Mouse (Mus musculus) ES-E14 (cell line): Measurements from ENCODE around the gene Nampt. TPM values are rescaled to one million over a fixed set of nuclear protein-coding genes. Genes with fewer than 3 reads are reported as not detected.

ENCODE experiments used
- DNase-seq: peaks from one replicate; pipeline ENCODE4 v3.0.0-alpha.2; 2013; ENCODE audit warnings: low read depth, low spot score
- H3K27ac ChIP-seq: 2 replicates; pipeline ENCODE4 v1.5.1; 2012; ENCODE audit warnings: low read depth, mild to moderate bottlenecking, low read length, moderate library complexity, mixed read lengths; ENCODE audit not compliant: poor library complexity, insufficient read depth, severe bottlenecking
- H3K36me3 ChIP-seq: 2 replicates; pipeline ENCODE4 v1.6.1; 2012; ENCODE audit warnings: mild to moderate bottlenecking, low read length, moderate library complexity, mixed read lengths; ENCODE audit not compliant: control insufficient read depth, poor library complexity, insufficient read depth, severe bottlenecking
- H3K4me1 ChIP-seq, 2 experiments: fragments of 150-350 bp in 1 of 2; sonication (generic) in 1 of 2; 2 replicates each; pipeline ENCODE4 v1.6.1; 2012; ENCODE audit warnings: low read length in 2 of 2, mild to moderate bottlenecking in 1 of 2, mixed read lengths in 1 of 2; ENCODE audit not compliant: control insufficient read depth in 2 of 2, insufficient read depth in 2 of 2, poor library complexity in 1 of 2
- H3K4me3 ChIP-seq, 2 experiments: fragments of 150-350 bp in 1 of 2; sonication (generic) in 1 of 2; 2 replicates each; pipeline ENCODE4 v1.5.1; 2012; ENCODE audit warnings: low read length in 2 of 2, low read depth in 1 of 2, mild to moderate bottlenecking in 1 of 2, mixed read lengths in 1 of 2; ENCODE audit not compliant: insufficient read depth in 1 of 2, poor library complexity in 1 of 2, severe bottlenecking in 1 of 2
- H3K9ac ChIP-seq: 2 replicates; pipeline ENCODE4 v1.6.1; 2012; ENCODE audit warnings: low read depth, mild to moderate bottlenecking, low read length, mixed read lengths; ENCODE audit not compliant: poor library complexity, insufficient read depth, severe bottlenecking
- H3K9me3 ChIP-seq: fragments of 150-350 bp; sonication (generic); 2 replicates; pipeline ENCODE4 v1.6.1; 2012; ENCODE audit warnings: low read depth, mild to moderate bottlenecking, low read length; ENCODE audit not compliant: control insufficient read depth, insufficient read depth
- CHD2 ChIP-seq: IDR thresholded peaks from 2 replicates; pipeline ENCODE4 v1.6.1; 2014; ENCODE audit warnings: mild to moderate bottlenecking, low read depth, low read length, inconsistent platforms
- HCFC1 ChIP-seq: IDR thresholded peaks from 2 replicates; pipeline ENCODE4 v1.6.1; 2012; ENCODE audit warnings: low read length, inconsistent platforms, borderline replicate concordance; ENCODE audit not compliant: insufficient read depth
- MAFK ChIP-seq: IDR thresholded peaks from 2 replicates; pipeline ENCODE4 v1.6.1; 2014; ENCODE audit warnings: mild to moderate bottlenecking, low read depth, low read length, inconsistent platforms; ENCODE audit not compliant: insufficient read depth
- ZC3H11A ChIP-seq: IDR thresholded peaks from 2 replicates; pipeline ENCODE4 v1.6.1; 2012; ENCODE audit warnings: low read depth, mild to moderate bottlenecking, inconsistent platforms, low read length, borderline replicate concordance
- ZNF384 ChIP-seq: IDR thresholded peaks from 2 replicates; pipeline ENCODE4 v1.6.1; 2012; ENCODE audit warnings: low read depth, low read length, inconsistent platforms
- in situ Hi-C, 2 experiments: fragments of 600-800 bp; cut with MboI; formaldehyde crosslinking; loops; one replicate each; pipeline ENCODE4 v1.15.1; 2025; ENCODE audit warnings: low sequenced_read_pairs in 2 of 2, inconsistent platforms in 1 of 2; ENCODE audit not compliant: unreplicated experiment in 2 of 2
- total RNA-seq: library from RNA; depleted of rRNA; stranded (reverse); fragments of 300-350 nt; gene quantifications from 2 replicates; pipeline ENCODE4 v1.2.3, GENCODE M21; 2012

The Nampt gene
- total RNA-seq, 1 experiment: 48.9 TPM

- Histone ChIP-seq H3K27ac (no peak overlapping the region), H3K4me1 (peaks cover 0 to 7% of the 10 kb centered on the region in 2 experiments; a peak in 1 of 4 replicates), H3K36me3 (peaks cover 30% of the 10 kb centered on the region), H3K9ac (no peak overlapping the region), H3K9me3 (no peaks in the 10 kb centered on the region), H3K4me3 (no peak overlapping the region)
- in situ Hi-C loops: loop anchor here in 1 of 2 experiments (25.0 kb wide), 1 partner anchor 895 kb away; no protein-coding TSS in a partner anchor
- no peak for TF ChIP-seq MAFK
- no peak for TF ChIP-seq ZC3H11A
- no peak for TF ChIP-seq CHD2
- no peak for TF ChIP-seq ZNF384
- TF ChIP-seq HCFC1: no peak
- no peak for DNase-seq
Measured at GRCm38 (mm10) chr12:32832076-32832475, 12.7 kb downstream of the Nampt start.

DNA sequence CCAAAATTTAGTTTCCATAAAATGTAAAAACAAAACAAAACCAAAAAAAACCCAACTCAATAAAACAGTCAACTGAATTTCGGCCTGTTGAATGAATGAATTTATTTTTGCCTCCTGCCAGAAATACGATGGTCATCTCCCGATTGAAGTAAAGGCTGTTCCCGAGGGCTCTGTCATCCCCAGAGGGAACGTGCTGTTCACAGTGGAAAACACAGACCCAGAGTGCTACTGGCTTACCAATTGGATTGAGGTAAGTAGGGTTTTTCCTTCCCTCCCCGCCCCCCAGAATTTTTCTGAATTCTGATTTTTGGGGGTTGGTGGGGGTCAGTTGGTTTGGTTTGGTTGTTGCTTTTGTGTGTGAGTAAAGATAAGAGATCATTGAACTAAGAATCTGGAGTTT lies 15.4 kb downstream of the Nampt start:
- H3K9ac ChIP-seq: no peak overlapping the region
- H3K4me3 ChIP-seq: no peak overlapping the region
- H3K36me3 ChIP-seq: peaks cover 30% of the 10 kb centered on the region
- H3K27ac ChIP-seq: no peak overlapping the region
- H3K4me1 ChIP-seq: peaks cover 0 to 5% of the 10 kb centered on the region in 2 experiments; a peak in 1 of 4 replicates
- no peak for DNase-seq
- TF ChIP-seq ZNF384: no peak
- no peak for TF ChIP-seq CHD2
- TF ChIP-seq ZC3H11A: no peak
- no peak for TF ChIP-seq HCFC1
- no peak for TF ChIP-seq MAFK
- no peaks in the 10 kb centered on the region for H3K9me3 ChIP-seq
- in situ Hi-C loops: loop anchor here in 1 of 2 experiments (25.0 kb wide), 1 partner anchor 897 kb away; no protein-coding TSS in a partner anchor

GRCm38 (mm10) chr12:32835235-32835634 lies 15.9 kb downstream of the Nampt start:
- in situ Hi-C loops: loop anchor here in 1 of 2 experiments (25.0 kb wide), 1 partner anchor 898 kb away; no protein-coding TSS in a partner anchor
- Histone ChIP-seq H3K27ac (no peak overlapping the region), H3K36me3 (peaks cover 30% of the 10 kb centered on the region), H3K4me3 (no peak overlapping the region), H3K9me3 (no peaks in the 10 kb centered on the region), H3K4me1 (peaks cover 0 to 5% of the 10 kb centered on the region in 2 experiments; a peak in 1 of 4 replicates), H3K9ac (no peak overlapping the region)
- no peak for DNase-seq
- TF ChIP-seq ZC3H11A (no peak), MAFK (no peak), HCFC1 (no peak), ZNF384 (no peak), CHD2 (no peak)

DNA sequence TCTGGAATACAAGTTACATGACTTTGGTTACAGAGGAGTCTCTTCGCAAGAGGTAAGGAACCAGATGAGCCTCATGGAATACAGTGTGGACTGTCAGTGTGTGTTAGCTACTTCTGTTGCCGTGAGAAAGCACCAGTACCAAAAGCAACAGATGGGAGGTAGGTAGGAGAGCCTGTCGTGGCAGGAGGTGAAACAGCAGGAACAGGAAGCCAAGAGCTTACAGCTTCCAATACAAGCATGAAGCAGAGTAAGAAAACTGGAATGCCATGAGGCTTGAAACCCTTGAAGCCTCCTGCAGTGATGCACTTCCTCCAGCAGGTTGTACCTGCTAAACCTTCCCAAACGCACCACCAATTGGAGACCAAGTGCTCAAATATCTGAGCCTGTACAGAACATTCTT lies 19.1 kb downstream of the Nampt start:
- TF ChIP-seq HCFC1 (no peak), CHD2 (no peak), ZC3H11A (no peak), ZNF384 (no peak), MAFK (no peak)
- in situ Hi-C loops: loop anchor here in 1 of 2 experiments (25.0 kb wide), 1 partner anchor 901 kb away; no protein-coding TSS in a partner anchor

More for the DNA sequence above, 19.1 kb downstream of the Nampt start:
- Histone ChIP-seq H3K36me3 (peaks cover 29% of the 10 kb centered on the region), H3K9ac (no peak overlapping the region), H3K4me3 (no peak overlapping the region), H3K9me3 (no peaks in the 10 kb centered on the region), H3K27ac (no peak overlapping the region), H3K4me1 (no peaks in the 10 kb centered on the region)
- no peak for DNase-seq
